Mouse (Mus musculus) limb, embryonic 14.5 days (tissue): ENCODE measurements around the gene Pard3b. TPM values are rescaled to one million over a fixed set of nuclear protein-coding genes. Genes with fewer than 3 reads are reported as not detected.

Source experiments
- ATAC-seq: fragments of 200-750 bp; cut with Nextera tagmentation; 2 replicates; pipeline ENCODE4 v1.8.0; 2017; ENCODE audit warnings: low read depth, moderate number of reproducible peaks, moderate TSS enrichment; ENCODE audit not compliant: low FRiP score
- DNase-seq: peaks from one replicate; pipeline ENCODE4 v3.0.0-alpha.2; 2015; ENCODE audit warnings: low spot score
- H3K27ac ChIP-seq: fragments of 300-500 bp; sonication (generic); replicated peaks from 2 replicates; pipeline ENCODE4 v1.5.1; 2014; ENCODE audit warnings: low read depth, mild to moderate bottlenecking, low read length, moderate library complexity, mixed read lengths
- H3K27me3 ChIP-seq: fragments of 300-500 bp; sonication (generic); 2 replicates; pipeline ENCODE4 v1.6.1; 2014; ENCODE audit warnings: low read length, mixed read lengths; ENCODE audit not compliant: control insufficient read depth, insufficient read depth
- H3K36me3 ChIP-seq: fragments of 300-500 bp; sonication (generic); 2 replicates; pipeline ENCODE4 v1.6.1; 2014; ENCODE audit warnings: mild to moderate bottlenecking, low read length, moderate library complexity, mixed read lengths; ENCODE audit not compliant: control insufficient read depth, insufficient read depth
- H3K4me1 ChIP-seq: fragments of 300-500 bp; sonication (generic); 2 replicates; pipeline ENCODE4 v1.6.1; 2014; ENCODE audit warnings: antibody characterized with exemption, low read length, mixed read lengths; ENCODE audit not compliant: control insufficient read depth, insufficient read depth
- H3K4me2 ChIP-seq: fragments of 300-500 bp; sonication (generic); replicated peaks from 2 replicates; pipeline ENCODE4 v1.6.1; 2014; ENCODE audit warnings: low read depth, mild to moderate bottlenecking, low read length, moderate library complexity; ENCODE audit not compliant: severe bottlenecking
- H3K4me3 ChIP-seq: fragments of 300-500 bp; sonication (generic); replicated peaks from 2 replicates; pipeline ENCODE4 v1.5.1; 2014; ENCODE audit warnings: low read length
- H3K9ac ChIP-seq: fragments of 300-500 bp; sonication (generic); 2 replicates; pipeline ENCODE4 v1.6.1; 2014; ENCODE audit warnings: mild to moderate bottlenecking, low read depth, low read length, moderate library complexity; ENCODE audit not compliant: severe bottlenecking
- H3K9me3 ChIP-seq: fragments of 300-500 bp; sonication (generic); 2 replicates; pipeline ENCODE4 v1.6.1; 2016; ENCODE audit warnings: low read length; ENCODE audit not compliant: control insufficient read depth
- POLR2A ChIP-seq: fragments of 200-500 bp; IDR thresholded peaks from 2 replicates; pipeline ENCODE4 v1.8.0; 2012; ENCODE audit warnings: inconsistent platforms, mild to moderate bottlenecking, moderate library complexity, borderline replicate concordance; ENCODE audit not compliant: insufficient read depth, insufficient read length; ENCODE audit errors: extremely low read depth
- WGBS: fragments of 180-500 bp; shearing (Covaris S2); extraction: QIAGEN DNeasy Blood & Tissue Kit; methylation state at CpG from one replicate; pipeline ENCODE4 v1.1.7; 2014; 5-methylcytosine and 5-hydroxymethylcytosine counted together
- polyA plus RNA-seq, 2 experiments: library from polyadenylated mRNA; depleted of rRNA in 1 of 2; stranded (reverse) in 1 of 2; unstranded in 1 of 2; fragments of >200 nt; fragmentation: Nextera tagmentation in 1 of 2; extraction: Ambion mirVana in 1 of 2; gene quantifications; 2 replicates each; pipeline versions ENCODE4 v1.2.1 to v1.2.3; 2012 to 2014

The Pard3b gene
- polyA plus RNA-seq, 2 experiments = 5.3 to 21.0 TPM

GRCm38 (mm10) chr1:62051186-62051825 is 412.7 kb downstream of the Pard3b start:
- TF ChIP-seq POLR2A = no peak
- ATAC-seq = no peak
- Histone ChIP-seq H3K4me3 (no peak overlapping the region), H3K27me3 (no peaks in the 10 kb centered on the region), H3K36me3 (no peaks in the 10 kb centered on the region), H3K9ac (no peak overlapping the region), H3K9me3 (no peaks in the 10 kb centered on the region), H3K4me2 (no peak overlapping the region), H3K4me1 (no peaks in the 10 kb centered on the region; the same call in 1 of the 2 replicates), H3K27ac (no peak overlapping the region)
- 48% methylated on average over 1 of the region's 1 CpGs for WGBS
- DNase-seq = no peak

- no peak for ATAC-seq
- Histone ChIP-seq H3K4me2 (no peak overlapping the region), H3K4me1 (no peaks in the 10 kb centered on the region; the same call in 1 of the 2 replicates), H3K9ac (no peak overlapping the region), H3K9me3 (no peaks in the 10 kb centered on the region), H3K27ac (no peak overlapping the region), H3K36me3 (no peaks in the 10 kb centered on the region), H3K4me3 (no peak overlapping the region), H3K27me3 (no peaks in the 10 kb centered on the region)
- TF ChIP-seq POLR2A = no peak
- DNase-seq = no peak
- 42% methylated on average over 7 of the region's 7 CpGs for WGBS
These were observed 414.6 kb downstream of the Pard3b start for GRCm38 (mm10) chr1:62053167-62053638.

GRCm38 (mm10) chr1:62055280-62055679 is 416.7 kb downstream of the Pard3b start:
- Histone ChIP-seq H3K4me3 (no peak overlapping the region), H3K27me3 (no peaks in the 10 kb centered on the region), H3K36me3 (no peaks in the 10 kb centered on the region), H3K9ac (no peak overlapping the region), H3K4me2 (no peak overlapping the region), H3K9me3 (no peaks in the 10 kb centered on the region), H3K4me1 (no peaks in the 10 kb centered on the region; the same call in 1 of the 2 replicates), H3K27ac (no peak overlapping the region)
- WGBS = 81% methylated on average over 6 of the region's 6 CpGs
- ATAC-seq (no peak), DNase-seq (no peak)
- no peak for TF ChIP-seq POLR2A

- Histone ChIP-seq H3K9me3 (0 out of 2 replicates have a peak, but pooled peaks cover 2% of the 10 kb centered on the region), H3K4me1 (no peaks in the 10 kb centered on the region), H3K9ac (no peak overlapping the region), H3K36me3 (no peaks in the 10 kb centered on the region), H3K27me3 (no peaks in the 10 kb centered on the region), H3K4me3 (no peak overlapping the region), H3K4me2 (no peak overlapping the region), H3K27ac (no peak overlapping the region)
- 78% methylated on average over 6 of the region's 6 CpGs for WGBS
- ATAC-seq (no peak), DNase-seq (no peak)
- TF ChIP-seq POLR2A = no peak
These were observed 432.0 kb downstream of the Pard3b start for GRCm38 (mm10) chr1:62070617-62071016.

- Histone ChIP-seq H3K36me3 (no peaks in the 10 kb centered on the region), H3K9me3 (0 out of 2 replicates have a peak, but pooled peaks cover 2% of the 10 kb centered on the region), H3K4me2 (no peak overlapping the region), H3K4me1 (no peaks in the 10 kb centered on the region), H3K27me3 (no peaks in the 10 kb centered on the region), H3K4me3 (no peak overlapping the region), H3K27ac (no peak overlapping the region), H3K9ac (no peak overlapping the region)
- DNase-seq (no peak), ATAC-seq (no peak)
- WGBS = 65% methylated on average over 7 of the region's 7 CpGs
- TF ChIP-seq POLR2A = no peak
These were observed 432.5 kb downstream of the Pard3b start for GRCm38 (mm10) chr1:62071139-62071538.
